Comparison of ENCODE assay signal across 10 mouse cellular contexts in genomic region chr2:167805629-167806304, GRCm38 (mm10).
DNase-seq lines count a peak whose midpoint lies in the region; ATAC-seq and TF ChIP-seq lines count a peak whose summit lies in the region.
"Had no signal": no experiment of that assay in that cellular context is flagged by ENCODE, and none has a peak within 500 bp of the region (broad histone marks: within the 10 kb centered on the region; RNA-seq: fewer than 3 reads in every experiment).

No protein-coding gene starts in this region.

- H3K4me3 ChIP-seq in CH12.LX (replicated peaks in 1 of 3; ENCODE audit: low read depth in 2 of 3, low read length in 2 of 3, poor library complexity in 1 of 3): peak overlapping the region in 1 of 3 experiments; percentile 18
- H3K4me3 ChIP-seq in kidney, embryonic 14.5 days (ENCODE audit: low read length): no peak overlapping the region
- H3K4me3 ChIP-seq: embryonic facial prominence, embryonic 13.5 days; hindbrain, embryonic 10.5 days; midbrain, embryonic 15.5 days had no signal

- peak; percentile 82 for DNase-seq in CD4-positive, CD25-positive, alpha-beta regulatory T cell, adult 2 months (ENCODE audit: low read depth, low spot score)
- no peak for DNase-seq in CH12.LX (ENCODE audit: extremely low read depth)
- no peak for DNase-seq in left cerebral cortex, postnatal 14 days (ENCODE audit: low spot score in 2 of 2)
- no peak for DNase-seq in lung, postnatal 4 days
- no peak for DNase-seq in cerebellum, postnatal 4 days (ENCODE audit: low spot score in 2 of 2)

- peaks cover 15% of the 10 kb centered on the region for H3K9me3 ChIP-seq in CH12.LX (replicated peaks; ENCODE audit: low read length)
- H3K9me3 ChIP-seq in kidney, embryonic 14.5 days (ENCODE audit: control insufficient read depth, low read length): no peaks in the 10 kb centered on the region
- H3K9me3 ChIP-seq: embryonic facial prominence, embryonic 13.5 days; hindbrain, embryonic 10.5 days; midbrain, embryonic 15.5 days had no signal

- ATAC-seq in kidney, embryonic 14.5 days (ENCODE audit: low FRiP score, low TSS enrichment): no peak
- ATAC-seq in megakaryocyte progenitor cell, adult 5-6 weeks (replicated peaks; ENCODE audit: poor library complexity): peak; percentile 48
- ATAC-seq: midbrain, embryonic 15.5 days had no signal

- no peak for TF ChIP-seq CTCF in CH12.LX (conservative IDR thresholded peaks at IDR 0.05 in 1 of 2, IDR thresholded peaks at IDR 0.05 in 1 of 2; ENCODE audit: low read depth in 2 of 2, low read length in 2 of 2)

- TF ChIP-seq POLR2A in CH12.LX (IDR thresholded peaks at IDR 0.05; ENCODE audit: low read depth, low read length): no peak

- intact Hi-C loops in left cerebral cortex, postnatal 14 days (cut with DNase I): no loop called here

- no peak overlapping the region for H3K9ac ChIP-seq in CH12.LX (ENCODE audit: insufficient read depth, low read depth)
- H3K9ac ChIP-seq in kidney, embryonic 14.5 days (ENCODE audit: low read depth, low read length): peak overlapping the region; percentile 2; the same call in 1 of the 2 replicates
- H3K9ac ChIP-seq: embryonic facial prominence, embryonic 13.5 days; midbrain, embryonic 15.5 days had no signal

- TF ChIP-seq EP300 in CH12.LX (IDR thresholded peaks at IDR 0.05; ENCODE audit: low read length): no peak

- H3K79me2 ChIP-seq in CH12.LX (replicated peaks; ENCODE audit: control insufficient read depth, extremely low read depth, insufficient read depth, poor library complexity, severe bottlenecking): no peaks in the 10 kb centered on the region

- no peaks in the 10 kb centered on the region for H3K36me3 ChIP-seq in CH12.LX (replicated peaks in 1 of 2; ENCODE audit: control insufficient read depth in 1 of 2, insufficient read depth in 1 of 2, low read length in 1 of 2)
- no peaks in the 10 kb centered on the region for H3K36me3 ChIP-seq in kidney, embryonic 14.5 days (ENCODE audit: control insufficient read depth, insufficient read depth, low read length)
- H3K36me3 ChIP-seq: embryonic facial prominence, embryonic 13.5 days; hindbrain, embryonic 10.5 days; midbrain, embryonic 15.5 days had no signal

- in situ Hi-C loops in CH12.LX (cut with MboI; ENCODE audit: low pct_ligation_motif_present, low pct_unique_long_range_greater_than_20kb, low sequenced_read_pairs): no loop called here

- peaks cover 94% of the 10 kb centered on the region for H3K27me3 ChIP-seq in CH12.LX (replicated peaks)
- H3K27me3 ChIP-seq in kidney, embryonic 14.5 days (ENCODE audit: control insufficient read depth, insufficient read depth, low read length): no peaks in the 10 kb centered on the region
- H3K27me3 ChIP-seq: embryonic facial prominence, embryonic 13.5 days; midbrain, embryonic 15.5 days had no signal

- peaks cover 22 to 28% of the 10 kb centered on the region in 2 experiments for H3K4me1 ChIP-seq in CH12.LX (ENCODE audit: control insufficient read depth in 1 of 2, insufficient read depth in 2 of 2)
- H3K4me1 ChIP-seq in kidney, embryonic 14.5 days (ENCODE audit: control insufficient read depth, insufficient read depth, low read length): peaks cover 4% of the 10 kb centered on the region
- H3K4me1 ChIP-seq: midbrain, embryonic 15.5 days had no signal

- dilution Hi-C loops in CH12.LX (cut with MboI; ENCODE audit: extremely low pct_ligation_motif_present, extremely low pct_unique_long_range_greater_than_20kb, low sequenced_read_pairs): no loop called here

- no peak for TF ChIP-seq RAD21 in CH12.LX (IDR thresholded peaks at IDR 0.05; ENCODE audit: low read depth, low read length)

- H3K27ac ChIP-seq in CH12.LX (ENCODE audit: insufficient read depth, low read depth): no peak overlapping the region
- H3K27ac ChIP-seq in kidney, embryonic 14.5 days (ENCODE audit: low read depth, low read length): no peak overlapping the region
- H3K27ac ChIP-seq: embryonic facial prominence, embryonic 13.5 days; hindbrain, embryonic 10.5 days; midbrain, embryonic 15.5 days had no signal

- 80% methylated on average over 15 of the region's 15 CpGs for WGBS in kidney, embryonic 14.5 days

- peak overlapping the region; percentile 48 for H3K4me2 ChIP-seq in CH12.LX (ENCODE audit: insufficient read depth, low read depth, poor library complexity, severe bottlenecking)
- H3K4me2 ChIP-seq in kidney, embryonic 14.5 days (replicated peaks; ENCODE audit: low read depth, low read length): no peak overlapping the region
- H3K4me2 ChIP-seq: embryonic facial prominence, embryonic 13.5 days; midbrain, embryonic 15.5 days had no signal

TF ChIP-seq in CH12.LX, 34 proteins besides CTCF, POLR2A, EP300 and RAD21:
- TF ChIP-seq MXI1 (IDR thresholded peaks at IDR 0.05; ENCODE audit: low read depth, low read length) (no peak), ZNF384 (IDR thresholded peaks at IDR 0.05; ENCODE audit: low read depth, low read length) (no peak), ZKSCAN1 (IDR thresholded peaks at IDR 0.05; ENCODE audit: borderline replicate concordance, low read depth, low read length) (no peak), MYC (IDR thresholded peaks at IDR 0.05; ENCODE audit: low read depth, low read length) (no peak), JUND (conservative IDR thresholded peaks at IDR 0.05; ENCODE audit: low read depth, low read length) (no peak), CHD1 (IDR thresholded peaks at IDR 0.05; ENCODE audit: low read depth, low read length) (no peak), ELF1 (IDR thresholded peaks at IDR 0.05; ENCODE audit: low read depth, low read length) (no peak), UBTF (IDR thresholded peaks at IDR 0.05; ENCODE audit: low read depth, low read length) (no peak), KAT2A (IDR thresholded peaks at IDR 0.05; ENCODE audit: insufficient replicate concordance, low read length) (no peak), TBP (conservative IDR thresholded peaks at IDR 0.05; ENCODE audit: low read depth, low read length) (no peak), RCOR1 (conservative IDR thresholded peaks at IDR 0.05; ENCODE audit: low read depth, low read length) (no peak), JUN (IDR thresholded peaks at IDR 0.05; ENCODE audit: insufficient read depth, low read depth, low read length) (no peak), MAFK (IDR thresholded peaks at IDR 0.05; ENCODE audit: insufficient replicate concordance, low read length) (no peak), HCFC1 (IDR thresholded peaks at IDR 0.05; ENCODE audit: low read depth, low read length) (no peak), USF1 (IDR thresholded peaks at IDR 0.05; ENCODE audit: low read depth, low read length) (no peak)
